Mouse (Mus musculus): Measurements from ENCODE around the gene Prm2. TPM values are rescaled to one million over a fixed set of nuclear protein-coding genes. Genes with fewer than 3 reads are reported as not detected.

Gene Prm2
- polyA plus RNA-seq, 1 experiment = not detected

DNA sequence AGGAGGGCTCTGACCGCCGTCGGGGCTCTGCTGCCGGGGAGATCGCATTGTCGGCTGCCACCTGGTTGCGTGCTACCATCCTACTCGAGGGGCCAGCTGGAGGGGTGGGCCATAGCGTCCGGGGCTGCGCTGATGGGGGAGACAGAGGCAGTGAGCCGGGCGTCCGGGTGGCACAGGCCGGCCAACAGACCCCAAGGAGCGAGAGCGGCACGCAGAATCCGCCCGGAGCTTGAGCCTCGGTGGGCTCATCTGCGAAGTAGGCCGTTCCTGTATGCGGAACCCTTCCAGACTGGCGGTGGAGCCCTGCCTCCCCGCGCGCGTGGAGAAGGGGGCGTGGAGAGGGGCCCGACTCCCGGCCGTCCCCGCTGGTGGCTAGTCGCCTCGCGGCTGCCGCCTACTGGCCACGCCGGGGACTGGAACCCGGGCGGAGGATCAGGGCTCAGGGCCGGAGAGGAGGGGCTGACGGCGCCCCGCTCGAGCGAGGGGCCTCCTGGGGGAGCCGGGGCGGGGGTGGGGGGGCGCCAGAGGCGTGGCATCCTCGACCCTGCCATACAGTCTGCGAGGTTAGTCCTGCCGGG is 11.1 kb downstream of the Prm2 start:
- peak; percentile 82 for TF ChIP-seq CTCF (IDR thresholded peaks at IDR 0.05; ENCODE audit: borderline replicate concordance, extremely low read depth, insufficient read depth, insufficient read length)
- peak; percentile 34; the same call in 1 of the 2 replicates for TF ChIP-seq POLR2A (IDR thresholded peaks at IDR 0.05; ENCODE audit: borderline replicate concordance, extremely low read depth, insufficient read depth, insufficient read length, poor library complexity, severe bottlenecking)
- peak; percentile 92 for DNase-seq (ENCODE audit: low read depth)

DNA sequence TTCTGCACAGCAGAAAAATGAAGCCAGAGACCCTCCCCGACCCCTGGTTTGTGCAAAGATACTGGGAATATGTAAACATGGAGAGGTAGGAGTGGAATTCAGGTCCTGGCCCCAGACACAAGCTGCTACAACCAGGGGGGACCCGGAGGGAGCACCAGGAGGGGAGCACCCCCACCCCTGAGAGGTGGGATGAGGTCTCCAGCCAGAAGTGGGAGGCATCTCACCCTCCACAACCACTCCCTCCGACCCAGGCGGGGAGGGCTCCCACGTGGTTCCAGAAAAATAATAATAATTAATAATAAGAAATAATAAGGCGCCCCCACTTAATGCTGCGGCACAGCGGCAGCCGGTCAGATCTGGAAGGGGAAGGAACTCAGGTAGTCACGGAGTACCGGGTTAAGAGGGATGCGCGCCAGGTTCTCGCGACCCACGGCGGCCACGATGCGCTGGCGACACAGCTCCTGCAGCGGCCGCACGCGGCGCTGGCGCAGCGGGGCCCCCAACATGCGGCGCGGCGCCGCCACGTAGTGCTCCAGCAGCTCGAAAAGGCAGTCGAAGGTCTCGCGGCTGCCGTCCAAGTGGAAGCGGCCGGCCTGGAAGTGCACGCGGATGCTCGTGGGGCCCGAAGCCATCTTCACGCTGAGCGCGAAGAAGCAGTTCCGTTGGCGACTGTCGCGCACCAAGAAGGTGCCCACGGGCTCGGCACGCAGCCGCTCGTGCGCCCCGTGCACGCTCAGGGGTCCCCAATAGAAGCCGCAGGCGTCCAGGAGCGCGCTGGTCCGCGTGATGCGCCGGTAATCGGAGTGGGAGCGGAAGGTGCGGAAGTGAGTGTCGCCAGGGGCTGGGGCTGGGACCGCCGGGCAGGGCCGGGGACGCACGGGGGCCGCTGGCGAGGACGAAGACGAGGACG is 11.8 kb downstream of the Prm2 start:
- DNase-seq (ENCODE audit: low read depth) = peak; percentile 60
- TF ChIP-seq CTCF (IDR thresholded peaks at IDR 0.05; ENCODE audit: borderline replicate concordance, extremely low read depth, insufficient read depth, insufficient read length) (peak; percentile 10; the same call in 1 of the 2 replicates), POLR2A (IDR thresholded peaks at IDR 0.05; ENCODE audit: borderline replicate concordance, extremely low read depth, insufficient read depth, insufficient read length, poor library complexity, severe bottlenecking) (no peak)

DNA sequence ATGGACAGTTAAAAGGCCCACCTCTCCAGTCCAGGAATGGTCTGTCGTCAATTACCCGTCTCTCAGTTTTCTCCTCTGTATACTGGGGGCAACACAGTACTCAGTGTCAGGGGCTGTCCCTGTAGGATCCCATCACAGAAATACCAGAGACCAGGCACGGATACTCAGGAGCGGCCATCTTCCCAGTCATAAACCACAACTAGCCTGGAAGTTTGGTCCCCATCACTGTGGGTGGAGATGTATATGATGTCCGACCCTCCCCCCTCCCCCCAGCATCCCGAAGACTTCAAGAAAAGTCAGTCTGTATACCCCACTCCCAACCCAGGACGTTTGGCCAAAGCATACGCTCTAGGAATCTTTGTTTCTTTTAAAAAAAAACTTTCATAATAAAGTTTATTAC is 12.5 kb downstream of the Prm2 start:
- no peak for DNase-seq (ENCODE audit: low read depth)
- TF ChIP-seq POLR2A (IDR thresholded peaks at IDR 0.05; ENCODE audit: borderline replicate concordance, extremely low read depth, insufficient read depth, insufficient read length, poor library complexity, severe bottlenecking) (no peak), CTCF (IDR thresholded peaks at IDR 0.05; ENCODE audit: borderline replicate concordance, extremely low read depth, insufficient read depth, insufficient read length) (no peak)

DNA sequence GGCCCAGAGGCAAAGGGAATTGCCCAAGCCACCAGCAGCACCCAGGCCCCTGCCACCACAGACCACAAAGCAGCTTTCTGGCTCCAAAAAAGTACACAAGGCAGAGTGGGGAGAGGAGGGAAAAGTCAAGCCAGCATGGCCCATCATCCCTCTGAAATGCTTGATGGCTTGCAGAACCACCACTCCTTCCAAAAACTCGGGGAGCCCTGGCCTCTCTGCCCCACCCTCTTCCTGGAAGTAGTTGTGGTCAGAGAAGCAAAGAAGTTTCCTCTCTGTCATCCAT is 12.8 kb downstream of the Prm2 start:
- DNase-seq (ENCODE audit: low read depth) = no peak
- TF ChIP-seq POLR2A (IDR thresholded peaks at IDR 0.05; ENCODE audit: borderline replicate concordance, extremely low read depth, insufficient read depth, insufficient read length, poor library complexity, severe bottlenecking) = no peak
- no peak for TF ChIP-seq CTCF (IDR thresholded peaks at IDR 0.05; ENCODE audit: borderline replicate concordance, extremely low read depth, insufficient read depth, insufficient read length)

DNA sequence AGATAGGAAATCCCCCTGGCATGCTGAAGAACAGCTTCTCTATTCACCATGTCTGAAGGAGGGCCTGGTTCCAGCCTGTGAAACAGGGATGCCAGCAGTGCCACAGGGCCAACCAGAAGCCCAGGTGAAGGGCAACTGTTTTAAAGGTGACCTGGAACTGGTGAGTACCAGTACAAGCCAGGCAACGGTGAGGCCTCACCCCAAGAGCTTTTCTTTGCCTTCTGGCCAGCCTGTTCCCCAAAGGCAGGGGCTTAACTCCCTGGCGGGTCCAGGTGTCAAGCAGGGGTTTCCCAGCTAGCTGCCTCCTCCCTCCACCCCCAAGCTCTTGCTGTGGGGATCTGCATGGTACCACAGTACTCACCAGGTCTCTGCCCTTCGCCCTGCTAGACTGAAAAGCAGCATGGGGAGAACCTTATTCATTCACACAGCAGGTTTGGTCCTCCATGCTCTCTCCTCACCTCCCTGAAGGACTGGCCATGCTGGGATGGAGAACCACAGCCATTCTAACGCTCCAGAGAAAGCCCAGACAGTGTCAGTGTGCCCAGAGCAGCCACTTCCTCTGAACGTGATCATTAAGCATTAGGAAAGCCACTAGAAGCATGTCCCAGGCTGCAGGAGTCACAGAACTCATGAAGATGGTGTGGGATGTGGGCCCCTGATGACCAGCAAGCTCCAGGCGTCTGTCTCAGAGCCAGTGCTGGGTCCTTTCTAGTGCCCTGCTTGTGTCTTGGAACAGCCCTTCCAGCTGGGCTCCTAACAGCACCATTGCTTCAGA is 13.4 kb downstream of the Prm2 start:
- DNase-seq (ENCODE audit: low read depth) = no peak
- TF ChIP-seq CTCF (IDR thresholded peaks at IDR 0.05; ENCODE audit: borderline replicate concordance, extremely low read depth, insufficient read depth, insufficient read length) (no peak), POLR2A (IDR thresholded peaks at IDR 0.05; ENCODE audit: borderline replicate concordance, extremely low read depth, insufficient read depth, insufficient read length, poor library complexity, severe bottlenecking) (no peak)

DNA sequence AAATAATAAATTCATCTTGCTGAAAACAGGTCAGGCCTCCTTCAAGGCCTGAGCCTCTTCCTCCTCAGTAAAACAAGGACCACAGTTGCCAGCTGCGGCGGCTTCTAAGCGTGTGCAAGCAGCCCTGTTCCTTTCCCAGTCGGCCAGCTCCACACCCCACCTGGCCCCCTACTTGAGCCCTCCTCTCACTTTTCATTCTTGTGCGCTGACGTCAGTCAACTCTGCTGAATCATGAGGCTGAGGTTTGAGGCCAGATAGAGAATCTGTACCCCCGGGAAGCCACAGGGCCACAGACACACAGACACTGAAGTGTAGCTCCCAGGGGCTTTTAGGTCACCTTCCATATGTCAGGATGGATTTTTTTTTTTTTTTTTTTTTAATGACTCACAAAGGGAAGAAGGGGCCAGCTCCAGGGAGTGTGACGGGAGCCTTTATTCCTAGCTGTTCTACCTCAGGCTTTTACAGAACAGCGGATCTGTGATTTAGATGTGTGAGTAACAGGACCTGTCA is 14.0 kb downstream of the Prm2 start:
- DNase-seq (ENCODE audit: low read depth) = peak; percentile 26
- TF ChIP-seq POLR2A (IDR thresholded peaks at IDR 0.05; ENCODE audit: borderline replicate concordance, extremely low read depth, insufficient read depth, insufficient read length, poor library complexity, severe bottlenecking) = no peak
- no peak for TF ChIP-seq CTCF (IDR thresholded peaks at IDR 0.05; ENCODE audit: borderline replicate concordance, extremely low read depth, insufficient read depth, insufficient read length)

DNA sequence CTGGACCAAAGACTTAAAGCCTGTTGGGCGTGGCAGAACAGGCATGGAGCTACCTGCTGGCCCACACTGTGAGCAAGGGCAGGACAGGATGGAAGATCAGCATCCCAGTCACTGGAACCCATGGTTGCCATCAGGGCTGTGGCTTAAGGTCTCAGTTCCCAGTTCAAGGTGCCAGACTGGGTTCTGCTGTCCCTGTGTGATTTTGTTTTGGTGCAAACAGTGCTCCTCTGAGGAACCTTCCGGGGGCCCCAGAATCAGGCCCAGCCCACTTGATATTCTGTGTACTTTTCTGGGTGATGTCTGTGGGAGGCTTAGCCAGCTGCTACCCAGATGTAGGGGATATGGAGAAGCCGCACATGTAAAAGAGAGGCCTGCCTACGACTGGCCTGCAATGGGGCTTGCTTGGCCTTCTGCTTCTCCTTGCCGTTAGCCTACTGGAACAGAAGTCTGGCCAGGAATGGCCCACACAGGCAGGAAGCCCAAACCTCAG is 15.3 kb downstream of the Prm2 start:
- DNase-seq (ENCODE audit: low read depth) = no peak
- TF ChIP-seq CTCF (IDR thresholded peaks at IDR 0.05; ENCODE audit: borderline replicate concordance, extremely low read depth, insufficient read depth, insufficient read length) (no peak), POLR2A (IDR thresholded peaks at IDR 0.05; ENCODE audit: borderline replicate concordance, extremely low read depth, insufficient read depth, insufficient read length, poor library complexity, severe bottlenecking) (no peak)

DNA sequence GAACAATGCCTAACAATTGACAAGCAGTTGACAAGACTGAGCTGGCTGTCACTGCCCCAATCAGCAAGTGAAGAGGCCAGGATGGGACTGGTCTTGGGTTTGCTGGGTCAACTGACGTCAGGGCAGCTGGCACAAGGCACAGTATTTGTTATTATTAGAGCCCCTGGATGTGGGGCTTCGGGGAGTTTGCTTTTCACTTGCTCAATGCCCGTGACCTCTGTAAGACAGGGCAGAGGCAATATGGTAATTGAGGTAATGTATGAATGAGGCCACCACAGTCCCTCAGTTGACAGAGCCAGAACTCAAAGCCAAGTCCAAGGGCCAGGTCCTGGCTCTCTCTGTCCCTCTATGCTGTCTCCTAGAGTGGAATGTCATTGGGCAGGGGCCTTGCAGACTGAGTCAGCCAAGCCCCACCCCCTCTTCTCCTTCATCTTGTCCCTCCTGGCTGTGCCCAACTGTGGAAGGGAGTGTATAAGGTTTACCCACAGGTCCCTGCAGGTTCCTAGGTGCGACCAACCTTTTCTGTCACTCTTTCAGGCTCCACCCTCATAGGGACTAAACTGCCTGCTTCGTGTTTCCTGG is 18.3 kb downstream of the Prm2 start:
- TF ChIP-seq POLR2A (IDR thresholded peaks at IDR 0.05; ENCODE audit: borderline replicate concordance, extremely low read depth, insufficient read depth, insufficient read length, poor library complexity, severe bottlenecking) (no peak), CTCF (IDR thresholded peaks at IDR 0.05; ENCODE audit: borderline replicate concordance, extremely low read depth, insufficient read depth, insufficient read length) (no peak)
- DNase-seq (ENCODE audit: low read depth) = no peak

DNA sequence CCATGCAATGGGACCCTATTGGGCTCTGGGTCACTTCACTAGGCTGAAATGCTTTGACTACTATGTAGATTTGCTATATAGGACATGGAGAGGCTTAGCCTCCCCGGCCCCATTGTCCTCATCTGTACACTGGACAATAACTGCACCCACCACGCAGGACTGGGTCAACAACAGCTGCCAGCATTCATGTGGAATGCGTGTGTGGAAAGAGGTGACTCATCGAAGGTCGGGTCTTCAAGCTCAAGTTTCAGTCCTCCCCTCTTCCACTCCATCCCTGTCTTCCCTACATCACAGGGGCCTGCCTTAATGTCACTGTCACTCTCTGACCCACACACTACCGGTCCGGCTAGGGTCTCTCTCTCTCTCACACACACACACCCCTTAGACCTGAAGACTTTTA is 19.6 kb downstream of the Prm2 start:
- no peak for TF ChIP-seq CTCF (IDR thresholded peaks at IDR 0.05; ENCODE audit: borderline replicate concordance, extremely low read depth, insufficient read depth, insufficient read length)
- TF ChIP-seq POLR2A (IDR thresholded peaks at IDR 0.05; ENCODE audit: borderline replicate concordance, extremely low read depth, insufficient read depth, insufficient read length, poor library complexity, severe bottlenecking) = no peak
- no peak for DNase-seq (ENCODE audit: low read depth)

DNA sequence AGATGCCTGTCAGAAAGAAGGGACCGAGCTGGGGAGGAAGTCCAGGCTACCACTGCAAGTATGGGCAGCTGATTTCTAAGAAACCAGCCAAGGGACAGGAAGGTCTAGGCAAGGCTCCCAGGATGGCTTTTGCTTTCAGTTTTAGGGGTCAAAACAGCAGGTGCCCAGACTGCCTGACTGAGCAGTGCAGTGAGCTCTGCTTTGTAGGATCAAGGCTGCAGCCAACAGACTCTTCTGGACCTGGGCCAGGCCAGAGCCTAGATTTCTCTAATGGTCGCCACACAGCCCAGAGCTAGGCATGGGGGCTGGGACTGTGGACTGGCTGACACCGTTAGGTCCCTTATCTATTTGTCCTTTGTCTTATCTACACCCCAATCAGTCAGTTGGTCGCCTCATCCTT is 21.2 kb downstream of the Prm2 start:
- no peak for TF ChIP-seq CTCF (IDR thresholded peaks at IDR 0.05; ENCODE audit: borderline replicate concordance, extremely low read depth, insufficient read depth, insufficient read length)
- no peak for TF ChIP-seq POLR2A (IDR thresholded peaks at IDR 0.05; ENCODE audit: borderline replicate concordance, extremely low read depth, insufficient read depth, insufficient read length, poor library complexity, severe bottlenecking)
- no peak for DNase-seq (ENCODE audit: low read depth)

DNA sequence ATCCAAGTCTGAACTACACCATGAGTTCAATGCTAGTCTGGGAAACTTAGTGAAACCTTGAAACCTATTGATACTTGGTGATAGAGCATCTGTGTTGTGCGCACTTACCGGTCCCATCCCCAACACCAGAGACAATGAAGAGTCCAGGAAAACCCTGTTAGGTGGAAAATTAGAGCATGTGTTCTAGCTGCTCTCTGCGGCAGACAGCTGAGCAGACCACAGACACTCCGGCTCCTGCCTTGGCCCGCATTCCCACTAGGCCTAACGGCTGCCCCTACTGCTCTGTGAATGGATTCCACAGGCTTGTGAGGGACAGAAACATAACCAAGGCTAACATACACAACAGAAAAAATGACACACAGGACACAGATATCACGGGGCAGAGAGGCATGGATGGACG is 22.4 kb downstream of the Prm2 start:
- no peak for DNase-seq (ENCODE audit: low read depth)
- TF ChIP-seq POLR2A (IDR thresholded peaks at IDR 0.05; ENCODE audit: borderline replicate concordance, extremely low read depth, insufficient read depth, insufficient read length, poor library complexity, severe bottlenecking) (no peak), CTCF (IDR thresholded peaks at IDR 0.05; ENCODE audit: borderline replicate concordance, extremely low read depth, insufficient read depth, insufficient read length) (no peak)

Data from brain, embryonic 14.5 days (tissue).